Mouse (Mus musculus) forebrain, embryonic 16.5 days (tissue): ENCODE data around the gene Gm12216. TPM values are rescaled to one million over a fixed set of nuclear protein-coding genes. Genes with fewer than 3 reads are reported as not detected.

Experiments used
- ATAC-seq: fragments of 200-750 bp; cut with Nextera tagmentation; 2 replicates; pipeline ENCODE4 v1.8.0; 2017; ENCODE audit warnings: mild to moderate bottlenecking, moderate library complexity
- H3K27ac ChIP-seq: fragments of 300-500 bp; sonication (generic); 2 replicates; pipeline ENCODE4 v1.5.1; 2014; ENCODE audit warnings: low read length, control low read depth
- H3K27me3 ChIP-seq: fragments of 300-500 bp; sonication (generic); replicated peaks from 2 replicates; pipeline ENCODE4 v1.6.1; 2014; ENCODE audit warnings: low read length; ENCODE audit not compliant: control insufficient read depth, insufficient read depth
- H3K36me3 ChIP-seq: fragments of 300-500 bp; sonication (generic); 2 replicates; pipeline ENCODE4 v1.6.1; 2014; ENCODE audit not compliant: control insufficient read depth, insufficient read depth
- H3K4me1 ChIP-seq: fragments of 300-500 bp; sonication (generic); replicated peaks from 2 replicates; pipeline ENCODE4 v1.6.1; 2014; ENCODE audit warnings: low read length; ENCODE audit not compliant: control insufficient read depth, insufficient read depth
- H3K4me2 ChIP-seq: fragments of 300-500 bp; sonication (generic); 2 replicates; pipeline ENCODE4 v1.6.1; 2014; ENCODE audit warnings: mild to moderate bottlenecking, low read length, control low read depth
- H3K4me3 ChIP-seq: fragments of 300-500 bp; sonication (generic); replicated peaks from 2 replicates; pipeline ENCODE4 v1.5.1; 2014; ENCODE audit warnings: mild to moderate bottlenecking, low read length, control low read depth
- H3K9ac ChIP-seq: fragments of 300-500 bp; sonication (generic); replicated peaks from 2 replicates; pipeline ENCODE4 v1.6.1; 2014; ENCODE audit warnings: low read depth, low read length, control low read depth
- H3K9me3 ChIP-seq: fragments of 300-500 bp; sonication (generic); 2 replicates; pipeline ENCODE4 v1.6.1; 2016; ENCODE audit warnings: low read length; ENCODE audit not compliant: control insufficient read depth
- WGBS: fragments of 180-500 bp; shearing (Covaris S2); extraction: QIAGEN DNeasy Blood & Tissue Kit; methylation state at CpG from one replicate; pipeline ENCODE4 v1.1.7; 2014; 5-methylcytosine and 5-hydroxymethylcytosine counted together
- polyA plus RNA-seq: library from polyadenylated mRNA; unstranded; fragments of >200 nt; fragmentation: Nextera tagmentation; extraction: Ambion mirVana; gene quantifications from 2 replicates; pipeline ENCODE4 v1.2.1, GENCODE M21; 2015

The Gm12216 gene
- polyA plus RNA-seq, 1 experiment from 2014 or later = 0.39 TPM

GRCm38 (mm10) chr11:53853665-53854064, 5.4 kb downstream of the Gm12216 start:
- no peak overlapping the region for H3K9ac ChIP-seq
- no peaks in the 10 kb centered on the region for H3K36me3 ChIP-seq
- no peak overlapping the region for H3K4me3 ChIP-seq
- H3K9me3 ChIP-seq = no peaks in the 10 kb centered on the region
- 75% methylated on average over 5 of the region's 5 CpGs for WGBS
- no peaks in the 10 kb centered on the region for H3K4me1 ChIP-seq
- H3K4me2 ChIP-seq = no peak overlapping the region
- H3K27ac ChIP-seq = no peak overlapping the region
- no peak for ATAC-seq
- H3K27me3 ChIP-seq = no peaks in the 10 kb centered on the region

- 50% methylated on average over 5 of the region's 5 CpGs for WGBS
- Histone ChIP-seq H3K4me1 (no peaks in the 10 kb centered on the region), H3K36me3 (no peaks in the 10 kb centered on the region), H3K4me3 (no peak overlapping the region), H3K9ac (no peak overlapping the region), H3K27ac (no peak overlapping the region), H3K4me2 (no peak overlapping the region), H3K27me3 (no peaks in the 10 kb centered on the region), H3K9me3 (no peaks in the 10 kb centered on the region)
- ATAC-seq = no peak
These were observed 7.3 kb downstream of the Gm12216 start for GRCm38 (mm10) chr11:53851795-53852194.

GRCm38 (mm10) chr11:53849588-53850320, 9.3 kb downstream of the Gm12216 start:
- no peaks in the 10 kb centered on the region for H3K9me3 ChIP-seq
- H3K4me3 ChIP-seq = no peak overlapping the region
- no peak overlapping the region for H3K27ac ChIP-seq
- no peaks in the 10 kb centered on the region for H3K36me3 ChIP-seq
- H3K4me2 ChIP-seq = no peak overlapping the region
- ATAC-seq = peak; percentile 61
- H3K27me3 ChIP-seq = no peaks in the 10 kb centered on the region
- no peak overlapping the region for H3K9ac ChIP-seq
- WGBS = 32% methylated on average over 9 of the region's 9 CpGs
- H3K4me1 ChIP-seq = no peaks in the 10 kb centered on the region

- H3K27me3 ChIP-seq = no peaks in the 10 kb centered on the region
- ATAC-seq = no peak
- H3K4me3 ChIP-seq = no peak overlapping the region
- H3K4me2 ChIP-seq = no peak overlapping the region
- no peak overlapping the region for H3K9ac ChIP-seq
- 83% methylated on average over 6 of the region's 6 CpGs for WGBS
- no peaks in the 10 kb centered on the region for H3K9me3 ChIP-seq
- no peak overlapping the region for H3K27ac ChIP-seq
- H3K36me3 ChIP-seq = no peaks in the 10 kb centered on the region
- H3K4me1 ChIP-seq = no peaks in the 10 kb centered on the region
These were observed 13.4 kb downstream of the Gm12216 start for GRCm38 (mm10) chr11:53845680-53846079.

- Histone ChIP-seq H3K4me3 (no peak overlapping the region), H3K9ac (no peak overlapping the region), H3K27ac (no peak overlapping the region), H3K9me3 (no peaks in the 10 kb centered on the region), H3K27me3 (no peaks in the 10 kb centered on the region), H3K36me3 (no peaks in the 10 kb centered on the region), H3K4me2 (no peak overlapping the region), H3K4me1 (no peaks in the 10 kb centered on the region)
- 78% methylated on average over 10 of the region's 10 CpGs for WGBS
- ATAC-seq = no peak
These were observed 15.9 kb downstream of the Gm12216 start for GRCm38 (mm10) chr11:53843106-53843505.

- no peak overlapping the region for H3K4me3 ChIP-seq
- no peaks in the 10 kb centered on the region for H3K4me1 ChIP-seq
- H3K27me3 ChIP-seq = no peaks in the 10 kb centered on the region
- no peak overlapping the region for H3K9ac ChIP-seq
- ATAC-seq = no peak
- H3K27ac ChIP-seq = no peak overlapping the region
- 52% methylated on average over 4 of the region's 4 CpGs for WGBS
- H3K4me2 ChIP-seq = no peak overlapping the region
- H3K9me3 ChIP-seq = no peaks in the 10 kb centered on the region
- no peaks in the 10 kb centered on the region for H3K36me3 ChIP-seq
These were observed 16.9 kb downstream of the Gm12216 start for GRCm38 (mm10) chr11:53842161-53842581.

- H3K9me3 ChIP-seq = no peaks in the 10 kb centered on the region
- H3K4me1 ChIP-seq = no peaks in the 10 kb centered on the region
- 83% methylated on average over 12 of the region's 12 CpGs for WGBS
- no peak overlapping the region for H3K4me2 ChIP-seq
- no peak overlapping the region for H3K27ac ChIP-seq
- no peak for ATAC-seq
- H3K36me3 ChIP-seq = no peaks in the 10 kb centered on the region
- no peaks in the 10 kb centered on the region for H3K27me3 ChIP-seq
- no peak overlapping the region for H3K9ac ChIP-seq
- H3K4me3 ChIP-seq = no peak overlapping the region
These were observed 17.5 kb downstream of the Gm12216 start for GRCm38 (mm10) chr11:53841514-53841913.

GRCm38 (mm10) chr11:53839663-53840642, 19.1 kb downstream of the Gm12216 start:
- Histone ChIP-seq H3K27ac (no peak overlapping the region), H3K36me3 (no peaks in the 10 kb centered on the region), H3K9me3 (no peaks in the 10 kb centered on the region), H3K27me3 (no peaks in the 10 kb centered on the region), H3K4me2 (no peak overlapping the region), H3K9ac (no peak overlapping the region), H3K4me1 (no peaks in the 10 kb centered on the region), H3K4me3 (no peak overlapping the region)
- ATAC-seq = no peak
- 64% methylated on average over 8 of the region's 8 CpGs for WGBS

- Histone ChIP-seq H3K9me3 (no peaks in the 10 kb centered on the region), H3K9ac (no peak overlapping the region), H3K27ac (no peak overlapping the region), H3K4me1 (no peaks in the 10 kb centered on the region), H3K36me3 (no peaks in the 10 kb centered on the region), H3K4me3 (no peak overlapping the region), H3K4me2 (no peak overlapping the region), H3K27me3 (no peaks in the 10 kb centered on the region)
- 85% methylated on average over 6 of the region's 6 CpGs for WGBS
- ATAC-seq = no peak
These were observed 19.9 kb downstream of the Gm12216 start for GRCm38 (mm10) chr11:53839147-53839546.
